Mouse (Mus musculus): ENCODE results near the gene Alg6. TPM values are rescaled to one million over a fixed set of nuclear protein-coding genes. Genes with fewer than 3 reads are reported as not detected.

The Alg6 gene
- 2.0 and 3.2 TPM in 2 replicates for polyA plus RNA-seq (2012; rRNA removed)

DNA sequence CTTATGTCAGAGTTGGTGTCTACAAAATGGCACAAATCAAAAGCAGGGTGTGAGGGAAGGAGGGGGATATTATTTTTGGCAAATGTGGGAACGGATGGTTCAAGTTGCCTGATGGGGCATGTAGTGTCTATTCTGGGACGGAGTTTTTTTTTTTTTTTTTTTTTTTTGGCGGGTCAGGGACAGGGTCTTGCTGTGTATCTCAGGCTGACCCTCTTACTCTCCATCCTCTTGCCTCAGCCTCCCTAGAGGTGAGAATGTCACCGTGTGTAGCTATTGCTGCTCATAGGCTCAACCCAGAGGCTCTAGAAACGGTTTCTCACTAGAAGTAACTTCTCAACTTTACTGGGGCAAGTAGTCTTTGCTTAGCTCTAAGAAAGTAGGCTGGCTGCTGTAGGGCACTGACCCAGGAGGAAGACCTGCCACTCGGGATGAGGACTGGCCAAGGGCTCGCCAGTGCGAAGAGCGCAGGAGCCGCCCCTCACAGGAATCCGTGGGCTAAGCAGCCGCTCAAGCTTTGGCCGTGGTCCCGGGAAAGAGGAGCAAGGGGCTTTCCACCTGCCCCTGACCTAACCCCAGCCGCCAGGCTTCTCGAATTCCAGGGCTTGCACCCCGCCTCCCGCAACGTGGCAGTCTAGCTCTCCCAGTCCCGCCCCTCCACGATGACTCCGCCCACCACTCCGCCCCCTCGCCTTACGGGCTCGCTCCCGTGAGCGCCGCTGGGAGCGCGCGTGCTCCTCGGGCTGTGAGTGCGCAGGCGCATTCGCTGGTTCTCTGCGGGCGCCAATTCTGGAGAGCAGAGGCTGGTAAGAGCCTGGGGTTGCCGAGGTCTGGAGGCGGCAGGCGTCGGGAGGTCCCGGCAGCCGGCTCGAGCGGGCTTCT is at the start of gene Alg6:
Gene Alg6, plus strand, starts transcription at position 761 of the 879 bp plus-strand sequence.

Other genes starting within 250 kb of the Alg6 start
- 4.5 and 4.9 TPM in 2 replicates for gene Foxd3, start 59.4 kb upstream of the Alg6 start, polyA plus RNA-seq (2012; rRNA removed)
- gene Efcab7, start 113.5 kb downstream of the Alg6 start, polyA plus RNA-seq (2012; rRNA removed), result 0.53 and 1.1 TPM in 2 replicates
- 38.5 and 41.0 TPM in 2 replicates for gene Pgm1, start 213.8 kb downstream of the Alg6 start, polyA plus RNA-seq (2012; rRNA removed)
- 0.15 and 0.30 TPM in 2 replicates for gene Itgb3bp, start 214.1 kb downstream of the Alg6 start, polyA plus RNA-seq (2012; rRNA removed)